Mouse (Mus musculus) heart, adult 11 months (tissue): ENCODE data around the gene Rpl18a.

ENCODE experiments used
- DNase-seq: peaks from one replicate; pipeline ENCODE4 v3.0.0; 2022

The Rpl18a gene

GRCm38 (mm10) chr8:70879500-70879899 lies 17.7 kb downstream of the Rpl18a start:
- DNase-seq, result no peak

- no peak for DNase-seq
Measured at GRCm38 (mm10) chr8:70878178-70878577, 19.0 kb downstream of the Rpl18a start.

- no peak for DNase-seq
Measured at GRCm38 (mm10) chr8:70876382-70876781, 20.8 kb downstream of the Rpl18a start.

GRCm38 (mm10) chr8:70874441-70874840 lies 22.8 kb downstream of the Rpl18a start:
- DNase-seq, result peak; percentile 93

- DNase-seq, result peak; percentile 99
Measured at GRCm38 (mm10) chr8:70873364-70873985, 23.7 kb downstream of the Rpl18a start, which contains the start of gene Ccdc124. Gene Ccdc124, minus strand, starts transcription at chr8:70873935.

GRCm38 (mm10) chr8:70872643-70873363 lies 24.4 kb downstream of the Rpl18a start:
- DNase-seq, result no peak

- DNase-seq, result peak; percentile 93
Measured at GRCm38 (mm10) chr8:70871195-70871807, 25.9 kb downstream of the Rpl18a start.

GRCm38 (mm10) chr8:70869601-70870041 lies 27.6 kb downstream of the Rpl18a start:
- DNase-seq, result peak; percentile 98

- DNase-seq, result no peak
Measured at GRCm38 (mm10) chr8:70869199-70869571, 28.0 kb downstream of the Rpl18a start.

GRCm38 (mm10) chr8:70868559-70869198 lies 28.5 kb downstream of the Rpl18a start:
- peak; percentile 93 for DNase-seq

- peak; percentile 91 for DNase-seq
Measured at GRCm38 (mm10) chr8:70866566-70866965, 30.6 kb downstream of the Rpl18a start.

- DNase-seq, result no peak
Measured at GRCm38 (mm10) chr8:70866001-70866520, 31.2 kb downstream of the Rpl18a start.

GRCm38 (mm10) chr8:70865350-70866000 lies 31.7 kb downstream of the Rpl18a start:
- peak; percentile 100 for DNase-seq

- DNase-seq, result peak; percentile 96
Measured at GRCm38 (mm10) chr8:70864712-70865221, 32.4 kb downstream of the Rpl18a start.

- DNase-seq, result peak; percentile 93
Measured at GRCm38 (mm10) chr8:70863956-70864711, 33.1 kb downstream of the Rpl18a start.

GRCm38 (mm10) chr8:70862824-70863641 lies 34.2 kb downstream of the Rpl18a start, which contains the start of gene Kcnn1:
Gene Kcnn1, minus strand, starts transcription at chr8:70863258.
- DNase-seq, result peak; percentile 92

GRCm38 (mm10) chr8:70857516-70857915 lies 39.7 kb downstream of the Rpl18a start:
- no peak for DNase-seq

- DNase-seq, result peak; percentile 98
Measured at GRCm38 (mm10) chr8:70856541-70857197, 40.5 kb downstream of the Rpl18a start.

GRCm38 (mm10) chr8:70856028-70856427 lies 41.2 kb downstream of the Rpl18a start:
- peak; percentile 90 for DNase-seq

GRCm38 (mm10) chr8:70853863-70854262 lies 43.3 kb downstream of the Rpl18a start:
- DNase-seq, result peak; percentile 93
